Mouse (Mus musculus) hematopoietic stem cell, adult 5-6 weeks (primary cell): ENCODE measurements at regions not wholly inside any gene's neighbourhood (a gene's known extent, or its start where the extent isn't known, plus 50 kb on each side); places are given as distances from the start of the nearest gene placed in this dataset.
"Not testable (repeated sequence)": the region's sequence is repeated elsewhere in the genome, so short reads cannot be mapped to it uniquely, and the experiment has no call there.

ENCODE experiments used
- ATAC-seq, 2 experiments: fragments of 125-278 bp in 1 of 2; replicated peaks in 1 of 2; 2 replicates each; pipeline ENCODE4 v1.8.0; 2016 to 2017; ENCODE audit warnings: inconsistent platforms in 2 of 2, mild to moderate bottlenecking in 2 of 2, moderate number of reproducible peaks in 2 of 2, low read depth in 1 of 2, moderate TSS enrichment in 1 of 2; ENCODE audit not compliant: low FRiP score in 2 of 2, poor library complexity in 2 of 2, severe bottlenecking in 2 of 2, insufficient read depth in 1 of 2, low TSS enrichment in 1 of 2

DNA sequence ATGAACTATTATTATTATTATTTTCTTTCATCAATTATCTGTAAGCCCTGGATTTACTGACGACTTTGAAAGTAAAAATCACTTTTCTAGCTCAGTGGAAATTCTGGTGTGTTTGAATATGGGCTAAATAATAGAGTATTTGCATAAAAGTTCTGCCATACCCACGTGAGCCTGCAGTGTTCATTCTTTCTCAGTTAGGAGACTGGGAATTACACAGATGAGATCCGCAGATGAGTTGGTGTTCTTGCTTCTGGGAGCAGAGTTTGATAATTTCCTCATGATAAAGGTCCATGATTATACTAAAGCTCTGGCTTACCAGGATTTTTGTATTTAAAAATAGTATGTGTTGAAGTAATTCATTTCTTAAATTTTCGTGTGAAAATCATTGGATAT is 310.7 kb downstream of the Arl6ip6 start:
- ATAC-seq, result no peak

DNA sequence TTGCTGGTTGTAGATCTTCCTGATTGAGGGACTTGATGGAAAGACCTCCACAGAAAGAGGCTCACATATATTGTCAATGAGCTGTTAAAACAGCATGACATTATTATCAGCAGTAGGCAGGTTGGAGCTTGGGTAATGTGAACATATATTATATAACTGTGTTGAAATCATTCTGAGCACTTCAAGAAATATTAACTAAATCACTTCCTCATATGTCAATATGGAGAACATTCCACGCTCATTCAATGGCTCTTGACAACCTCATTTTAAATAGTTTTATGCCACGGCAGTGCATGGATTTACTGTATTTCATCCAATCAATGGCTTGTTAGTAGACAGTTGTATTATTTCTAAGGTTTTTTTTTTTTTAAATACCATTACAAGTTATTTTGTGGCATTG is 350.6 kb downstream of the Arl6ip6 start:
- ATAC-seq, result no peak

DNA sequence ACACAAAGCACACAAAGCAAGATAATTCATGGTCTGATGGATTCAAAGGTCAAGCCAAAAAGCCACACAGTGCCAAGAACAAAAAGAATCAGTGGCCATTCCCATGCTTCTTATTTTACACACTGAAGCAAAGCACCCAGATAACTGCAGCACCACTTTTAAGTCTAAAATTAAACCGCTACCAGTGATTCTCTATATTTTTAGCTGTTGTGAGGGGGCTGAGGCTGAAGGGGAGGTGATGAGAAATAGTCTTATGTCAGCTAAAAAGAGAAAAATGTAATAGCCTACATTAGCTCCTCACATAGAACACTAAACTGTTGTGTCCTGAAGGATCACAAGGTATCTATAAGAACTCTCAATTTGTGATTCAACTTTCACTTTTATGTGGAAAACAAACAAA is 382.5 kb downstream of the Arl6ip6 start:
- no peak for ATAC-seq

DNA sequence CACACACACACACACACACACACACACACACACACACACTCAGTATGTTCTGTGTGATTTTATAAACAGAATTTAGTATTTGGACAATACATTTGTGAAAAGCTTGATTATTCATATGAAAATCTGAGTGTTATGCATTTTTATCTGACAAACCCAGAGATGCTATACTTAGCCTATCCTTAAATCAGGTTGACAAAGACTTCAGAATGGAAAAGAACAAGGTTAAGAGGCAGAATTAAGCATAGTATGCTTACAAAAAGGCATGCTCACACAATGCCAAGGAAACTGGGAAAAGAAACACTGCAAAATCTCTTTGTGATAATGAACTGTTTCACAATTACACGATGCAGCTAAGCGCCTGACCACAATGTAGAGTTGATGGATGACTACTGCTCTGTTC is 414.3 kb downstream of the Arl6ip6 start:
- no peak for ATAC-seq

DNA sequence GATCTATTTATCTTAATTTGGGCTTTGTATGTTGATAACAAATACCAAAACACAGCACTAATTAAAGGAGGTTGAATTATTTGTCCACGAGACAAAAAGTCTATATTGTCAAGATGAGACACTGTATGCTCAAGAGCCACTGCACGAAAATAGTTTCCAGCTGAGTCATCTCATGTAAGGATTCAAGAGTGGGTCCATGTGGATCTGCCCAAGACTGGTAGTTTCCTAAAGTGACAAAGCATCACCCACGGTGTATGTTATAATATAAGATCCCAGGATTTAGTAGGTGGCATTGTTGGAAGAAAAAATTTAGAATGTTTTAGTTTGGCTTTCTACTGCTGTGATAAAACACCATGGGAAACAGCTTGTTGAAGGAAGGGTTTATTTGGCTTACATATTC is 428.2 kb downstream of the Arl6ip6 start:
- ATAC-seq, result no peak

DNA sequence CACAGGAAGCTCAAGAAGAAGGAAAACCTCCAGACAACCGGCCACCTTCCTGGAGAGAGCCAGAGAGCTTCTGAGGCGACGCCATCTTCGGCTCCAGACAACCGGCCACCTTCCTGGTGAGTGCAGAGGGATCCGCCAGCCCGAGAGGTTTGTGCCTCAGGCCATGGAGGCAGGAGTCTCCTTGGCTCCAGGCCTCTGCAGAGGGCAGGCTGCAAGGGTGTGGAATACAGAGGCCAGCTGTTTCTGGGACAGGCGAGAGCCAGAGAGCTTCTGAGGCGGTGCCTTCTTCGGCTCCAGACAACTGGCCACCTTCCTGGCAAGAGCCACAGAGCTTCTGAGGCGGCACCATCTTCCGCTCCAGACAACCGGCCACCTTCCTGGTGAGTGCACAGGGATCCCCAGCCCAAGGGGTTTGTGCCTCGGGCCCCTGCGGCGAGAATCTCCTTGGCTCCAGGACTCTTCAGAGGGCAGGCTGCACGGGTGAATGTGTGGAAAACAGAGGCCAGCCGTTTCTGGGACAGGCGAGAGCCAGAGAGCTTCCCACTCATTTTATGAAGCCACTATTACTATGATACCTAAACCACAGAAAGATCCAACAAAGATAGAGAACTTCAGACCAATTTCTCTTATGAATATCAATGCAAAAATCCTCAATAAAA is 441.4 kb downstream of the Arl6ip6 start:
- not testable (repeated sequence) for ATAC-seq

DNA sequence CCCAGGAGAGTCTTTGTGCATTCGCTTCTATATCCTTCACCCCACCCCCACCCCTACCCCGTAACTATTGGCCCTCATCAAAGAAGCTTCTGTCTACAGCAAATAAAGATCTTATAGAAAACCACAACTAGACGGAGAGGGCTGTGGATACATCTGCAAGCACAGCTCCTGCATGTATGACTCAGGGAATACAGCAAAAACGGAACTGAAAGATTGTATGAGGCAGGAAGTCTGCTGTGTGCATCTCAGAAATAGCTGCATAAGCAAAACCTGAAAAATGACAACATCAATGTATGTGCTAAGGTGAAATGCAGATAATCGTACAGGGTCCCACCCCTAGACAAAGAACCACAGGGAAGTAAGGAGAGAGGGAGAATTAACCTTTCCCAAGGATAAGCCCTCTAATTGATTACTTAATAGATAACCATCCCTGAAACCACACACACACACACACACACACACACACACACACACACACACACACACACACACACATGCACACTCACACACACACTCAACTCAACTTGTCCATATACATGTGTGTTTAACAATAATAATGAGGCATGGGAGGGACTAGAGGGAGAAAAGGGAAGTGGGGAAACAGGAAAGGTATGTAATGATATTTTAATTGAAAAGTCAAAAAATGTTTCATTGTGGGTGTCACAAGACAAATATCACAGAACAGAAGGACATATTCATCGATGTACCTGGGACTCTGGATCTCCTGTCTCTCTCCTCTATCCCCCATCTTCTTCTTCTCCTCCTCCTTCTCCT is 416.6 kb downstream of the Rprm start:
- ATAC-seq, result peak; percentile 94 to 98

DNA sequence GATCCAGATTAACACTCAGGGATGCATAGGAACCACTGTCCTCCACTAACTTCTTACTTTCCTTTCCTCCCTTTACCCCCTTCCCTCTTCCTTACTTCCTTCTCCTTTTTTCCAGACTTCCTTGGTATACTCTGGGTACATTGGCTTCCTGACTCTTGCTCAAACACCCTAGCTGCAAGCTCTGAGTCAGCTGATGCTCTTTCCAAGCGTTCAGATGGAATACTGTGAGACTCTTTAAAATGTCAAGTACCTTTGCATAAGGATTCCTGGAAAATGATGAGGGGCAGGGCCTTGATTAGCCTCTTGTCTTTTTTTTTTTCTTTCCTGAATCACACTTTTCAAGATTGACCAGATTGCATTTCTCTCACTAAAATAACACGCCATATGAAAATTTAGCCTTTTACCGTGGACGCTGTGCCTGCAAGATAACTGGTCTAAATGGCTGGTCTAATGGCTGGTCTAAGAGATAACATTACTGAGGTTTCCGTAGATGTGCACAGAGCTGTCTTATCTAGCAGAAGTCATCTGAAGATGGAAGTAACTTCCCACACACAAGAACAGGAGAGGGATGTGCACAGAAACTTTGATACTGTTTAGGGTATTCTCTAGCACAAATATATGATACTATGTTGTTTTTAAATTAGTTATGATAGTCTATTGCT is 404.9 kb downstream of the Rprm start:
- ATAC-seq, result no peak

DNA sequence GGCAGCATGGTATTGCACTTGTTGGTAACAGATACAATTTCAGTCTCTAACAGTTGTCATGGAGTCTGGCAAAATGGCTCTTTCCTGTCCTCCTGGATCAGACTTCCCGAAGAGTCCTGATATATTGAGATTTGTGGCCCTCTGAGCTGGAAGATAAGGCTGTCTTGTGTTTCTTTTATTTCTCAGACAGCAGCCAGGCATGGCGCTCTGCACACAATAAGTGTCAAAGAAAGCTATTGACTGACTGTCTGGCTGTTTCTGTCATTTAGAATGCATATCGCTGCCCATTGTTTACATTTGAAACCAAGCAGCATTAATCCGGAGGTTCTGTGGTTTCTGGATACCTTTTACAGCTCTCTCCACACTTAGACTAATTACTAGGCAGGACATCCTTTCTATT is 402.8 kb downstream of the Rprm start:
- no peak for ATAC-seq

DNA sequence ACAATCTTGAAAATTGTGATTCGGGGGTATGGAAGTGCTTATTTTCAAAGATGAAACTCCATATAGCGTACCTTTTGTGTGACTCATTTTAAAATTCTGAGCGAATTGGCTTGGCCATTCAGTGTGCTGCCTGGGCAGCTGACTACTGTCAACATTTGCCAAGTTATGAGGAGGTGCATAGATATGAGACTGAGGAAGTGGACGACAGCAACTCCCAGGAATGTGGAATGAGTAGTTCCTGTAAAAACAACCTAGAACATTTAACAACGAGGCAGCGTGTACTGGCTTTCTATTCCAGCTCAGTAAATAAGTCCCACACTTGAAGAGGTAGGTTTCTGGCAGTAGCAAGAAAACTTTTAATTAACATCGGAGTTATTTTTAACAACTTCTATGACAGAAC is 398.1 kb downstream of the Rprm start:
- ATAC-seq, result no peak

DNA sequence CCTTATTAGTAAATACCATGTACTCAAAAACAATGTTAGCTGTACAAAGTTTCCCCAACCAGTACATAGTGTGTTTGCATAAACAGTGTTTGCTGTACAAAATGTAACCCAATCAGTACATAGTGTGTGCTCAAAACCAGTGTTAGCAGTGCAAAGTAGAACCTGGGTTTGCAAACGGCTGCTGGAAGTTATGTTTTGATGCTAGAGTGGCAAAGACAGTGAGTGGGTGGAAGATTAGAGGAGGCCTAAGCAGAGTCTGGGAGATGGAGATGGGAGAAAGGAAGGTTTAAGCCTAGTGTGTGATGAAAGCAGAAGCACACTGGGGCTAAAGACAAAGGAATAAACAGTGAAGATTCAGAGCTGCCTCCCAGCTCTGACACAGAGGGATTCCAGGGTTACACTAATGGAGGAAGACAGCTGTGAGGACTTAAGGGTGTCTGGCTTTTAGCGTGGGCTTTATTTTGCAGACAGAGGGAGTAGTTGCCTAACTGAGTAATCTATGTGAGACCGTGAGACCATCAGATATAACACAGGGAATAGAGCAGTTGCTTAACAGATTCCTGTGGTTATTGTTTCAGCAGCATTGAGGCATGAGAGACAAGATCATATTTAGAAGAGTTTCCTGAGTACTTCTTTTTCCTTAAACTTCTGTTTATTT is 396.0 kb downstream of the Rprm start:
- ATAC-seq, result no peak

DNA sequence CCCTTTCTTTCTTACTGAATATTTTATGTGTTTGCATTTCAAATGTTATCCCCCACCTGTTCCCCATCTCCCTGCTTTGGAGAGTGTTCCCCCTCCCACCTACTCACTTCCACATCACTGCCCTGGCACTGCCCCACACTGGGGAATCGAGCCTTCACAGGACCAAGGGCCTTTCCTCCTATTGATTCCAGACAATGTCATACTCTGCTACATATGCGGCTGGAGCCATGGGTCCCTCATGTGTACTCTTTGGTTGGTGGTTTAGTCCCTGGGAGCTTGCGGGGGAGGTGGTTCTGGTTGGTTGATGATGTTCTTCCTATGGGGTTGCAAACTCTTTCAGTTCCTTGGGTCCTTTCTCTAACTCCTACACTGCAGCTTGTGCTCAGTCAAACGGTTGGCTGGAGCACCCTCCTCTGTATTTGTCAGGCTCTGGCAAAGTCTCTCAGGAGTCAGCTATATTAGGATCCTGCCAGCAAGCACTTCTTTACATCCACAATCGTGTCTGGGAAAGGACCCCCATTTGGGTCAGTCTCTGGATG is 393.7 kb downstream of the Rprm start:
- ATAC-seq, result no peak

DNA sequence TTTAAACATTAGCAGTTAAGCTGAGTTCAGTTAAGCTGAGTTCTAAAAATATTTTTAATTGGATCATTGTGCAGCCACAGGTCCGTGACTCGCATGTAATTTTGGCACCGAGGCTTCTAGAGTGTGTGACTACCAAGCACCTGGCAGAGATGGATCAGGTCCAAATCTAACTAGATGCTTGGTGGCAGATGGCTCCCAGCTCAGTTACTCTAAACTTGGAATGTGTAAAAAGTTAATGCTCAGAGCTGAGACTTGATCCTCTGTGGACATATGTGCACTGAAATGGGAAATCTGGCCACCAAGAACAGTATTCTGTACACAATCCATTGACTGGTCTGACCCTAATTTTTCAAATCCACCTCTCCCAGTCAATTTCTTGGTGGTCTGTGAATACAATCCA is 374.1 kb downstream of the Rprm start:
- no peak for ATAC-seq

DNA sequence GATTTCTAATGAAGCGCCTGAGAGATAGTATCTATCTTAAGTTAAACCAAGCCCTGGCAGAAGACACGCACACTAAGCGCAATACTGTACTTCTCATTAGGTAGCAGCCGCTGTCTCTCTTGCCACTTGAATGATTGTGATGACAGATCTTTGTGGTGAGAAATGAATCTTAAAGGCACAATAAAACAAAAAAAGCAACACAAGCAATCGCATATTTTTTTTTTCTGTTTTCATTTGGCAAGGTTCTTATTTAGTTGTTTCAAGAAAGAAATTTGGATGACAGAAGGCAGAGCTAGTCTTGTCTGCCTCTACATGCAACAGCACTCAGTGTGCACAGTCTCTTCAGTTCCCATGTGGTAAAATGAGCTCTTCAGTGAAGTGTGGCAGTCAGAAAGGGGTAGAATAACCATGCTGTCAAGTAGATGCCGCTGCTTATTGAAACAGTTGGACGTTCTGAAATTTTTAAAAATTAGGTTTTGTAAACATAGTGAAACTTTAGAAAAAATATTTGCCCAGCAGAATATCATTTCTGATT is 372.2 kb downstream of the Rprm start:
- ATAC-seq, result no peak

DNA sequence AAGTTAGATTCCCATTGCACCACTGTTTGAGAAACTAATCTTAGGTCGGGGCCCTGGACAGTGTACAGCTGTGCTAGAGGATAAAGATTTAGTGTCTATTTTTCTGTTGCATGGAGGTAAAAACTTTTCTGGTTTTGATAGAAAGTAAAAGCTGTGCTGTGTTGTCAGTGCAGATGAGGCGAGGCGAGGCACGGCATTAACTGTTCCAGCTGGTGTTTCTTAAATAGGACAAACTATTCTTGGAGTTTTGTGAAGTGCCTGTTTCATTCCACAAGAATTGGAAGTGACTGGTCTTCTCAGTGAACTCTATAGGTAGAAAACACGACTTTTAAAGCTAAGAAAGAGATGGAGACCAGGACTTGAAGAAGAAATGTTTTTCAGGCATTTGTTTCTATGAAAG is 370.3 kb downstream of the Rprm start:
- no peak for ATAC-seq

DNA sequence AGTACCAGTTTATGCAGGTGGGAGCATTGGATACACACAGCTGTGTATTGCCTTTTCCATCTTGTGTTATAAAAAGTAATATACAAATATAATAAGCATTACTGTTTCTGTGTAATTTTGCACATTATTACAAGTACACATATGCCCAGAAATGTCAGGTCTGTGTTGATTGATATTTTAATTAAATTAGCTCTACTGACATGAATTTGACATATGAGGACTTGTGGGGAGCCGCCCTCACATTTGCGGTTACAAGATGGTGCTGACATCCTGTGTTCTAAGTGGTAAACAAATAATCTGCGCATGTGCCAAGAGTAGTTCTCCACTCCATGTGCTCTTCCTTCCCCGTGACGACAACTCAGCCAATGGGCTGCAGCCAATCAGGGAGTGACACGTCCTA is 362.1 kb downstream of the Rprm start:
- no peak for ATAC-seq

DNA sequence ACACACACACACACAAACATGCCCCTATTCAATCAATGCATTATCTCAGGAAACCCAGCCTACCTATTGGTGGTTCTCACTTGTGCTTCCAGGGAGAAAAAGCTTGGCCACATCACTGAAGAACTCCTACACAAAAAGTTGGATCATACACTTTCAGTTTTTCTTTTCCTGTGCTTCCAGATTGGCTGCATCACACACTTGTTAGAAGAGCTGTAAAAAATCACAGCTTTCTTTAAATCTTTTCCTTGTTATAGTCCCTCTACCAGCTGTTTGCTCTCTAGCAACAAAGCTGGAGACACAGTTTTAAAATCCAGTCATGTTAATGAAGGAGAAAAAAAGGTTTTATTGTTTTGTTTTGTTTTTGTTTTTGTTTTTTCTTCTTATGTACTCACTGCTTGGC is 356.7 kb downstream of the Rprm start:
- ATAC-seq, result no peak

DNA sequence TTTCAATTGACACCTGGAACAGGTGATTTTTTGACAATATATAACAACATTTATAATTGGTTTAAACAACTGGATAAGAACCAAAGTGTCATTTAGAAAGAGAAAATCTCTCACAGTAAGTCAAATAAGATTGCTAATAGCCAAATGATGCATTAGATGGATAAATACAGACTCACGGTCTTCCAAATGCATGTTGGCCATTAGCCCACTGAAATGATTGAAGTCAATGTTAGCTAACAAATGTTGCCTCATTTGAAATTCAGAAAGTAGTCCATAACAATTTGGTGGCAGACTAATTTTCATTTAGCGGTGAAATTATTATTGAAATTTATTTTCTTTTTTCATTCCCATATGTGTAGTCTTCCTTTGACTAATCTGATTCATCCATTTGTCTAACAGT is 354.9 kb downstream of the Rprm start:
- ATAC-seq, result no peak
